Mouse (Mus musculus): ENCODE results near the gene Gpatch8. TPM values are rescaled to one million over a fixed set of nuclear protein-coding genes. Genes with fewer than 3 reads are reported as not detected.

Gene Gpatch8
- polyA plus RNA-seq, 1 experiment from 2014 or later = 32.6 TPM

- ATAC-seq = peak; percentile 89
- under 1% methylated on average over 40 of the region's 40 CpGs for WGBS
- peak; percentile 86 for DNase-seq (ENCODE audit: low spot score)
Measured at GRCm38 (mm10) chr11:102455740-102456396, 100.3 kb downstream of the Gpatch8 start.

GRCm38 (mm10) chr11:102453131-102453530 is 103.1 kb downstream of the Gpatch8 start:
- no peak overlapping the region for H3K4me2 ChIP-seq (ENCODE audit: low read length)
- no peaks in the 10 kb centered on the region for H3K36me3 ChIP-seq (ENCODE audit: control insufficient read depth, insufficient read depth, low read length)
- H3K9ac ChIP-seq (ENCODE audit: low read length) = no peak overlapping the region
- no peak for ATAC-seq
- H3K4me1 ChIP-seq (ENCODE audit: control insufficient read depth, insufficient read depth, low read length) = peaks cover 8% of the 10 kb centered on the region
- no peak for DNase-seq (ENCODE audit: low spot score)
- H3K4me3 ChIP-seq (ENCODE audit: low read depth, low read length) = no peak overlapping the region
- H3K9me3 ChIP-seq (replicated peaks; ENCODE audit: control insufficient read depth, low read length) = no peaks in the 10 kb centered on the region
- peaks cover 8% of the 10 kb centered on the region; the same call in 1 of the 2 replicates for H3K27me3 ChIP-seq (replicated peaks; ENCODE audit: control insufficient read depth, insufficient read depth, low read length)
- H3K27ac ChIP-seq (ENCODE audit: low read depth, low read length) = no peak overlapping the region
- WGBS = 21% methylated on average over 10 of the region's 10 CpGs

More at GRCm38 (mm10) chr11:102455740-102456396, 100.3 kb downstream of the Gpatch8 start:
- peak overlapping the region; percentile 51 for H3K9ac ChIP-seq (ENCODE audit: low read length)
- peak overlapping the region; percentile 45 for H3K4me3 ChIP-seq (ENCODE audit: low read depth, low read length)
- H3K36me3 ChIP-seq (ENCODE audit: control insufficient read depth, insufficient read depth, low read length) = no peaks in the 10 kb centered on the region
- peaks cover 8% of the 10 kb centered on the region for H3K4me1 ChIP-seq (ENCODE audit: control insufficient read depth, insufficient read depth, low read length)
- no peaks in the 10 kb centered on the region for H3K9me3 ChIP-seq (replicated peaks; ENCODE audit: control insufficient read depth, low read length)
- H3K27ac ChIP-seq (ENCODE audit: low read depth, low read length) = no peak overlapping the region
- peak overlapping the region; percentile 80 for H3K4me2 ChIP-seq (ENCODE audit: low read length)
- H3K27me3 ChIP-seq (replicated peaks; ENCODE audit: control insufficient read depth, insufficient read depth, low read length) = peaks cover 6% of the 10 kb centered on the region; the same call in 1 of the 2 replicates

GRCm38 (mm10) chr11:102449043-102450008 is 106.9 kb downstream of the Gpatch8 start:
- H3K27me3 ChIP-seq (replicated peaks; ENCODE audit: control insufficient read depth, insufficient read depth, low read length) = 0 out of 2 replicates have a peak, but pooled peaks cover 5% of the 10 kb centered on the region
- no peak overlapping the region for H3K27ac ChIP-seq (ENCODE audit: low read depth, low read length)
- DNase-seq (ENCODE audit: low spot score) (no peak), ATAC-seq (no peak)
- 43% methylated on average over 17 of the region's 17 CpGs for WGBS
- H3K4me3 ChIP-seq (ENCODE audit: low read depth, low read length) = no peak overlapping the region
- H3K36me3 ChIP-seq (ENCODE audit: control insufficient read depth, insufficient read depth, low read length) = peaks cover under 1% of the 10 kb centered on the region; the same call in 1 of the 2 replicates
- no peaks in the 10 kb centered on the region for H3K9me3 ChIP-seq (replicated peaks; ENCODE audit: control insufficient read depth, low read length)
- H3K4me1 ChIP-seq (ENCODE audit: control insufficient read depth, insufficient read depth, low read length) = peaks cover 23% of the 10 kb centered on the region
- no peak overlapping the region for H3K9ac ChIP-seq (ENCODE audit: low read length)
- no peak overlapping the region for H3K4me2 ChIP-seq (ENCODE audit: low read length)

GRCm38 (mm10) chr11:102448327-102448726 is 107.9 kb downstream of the Gpatch8 start:
- WGBS = 12% methylated on average over 8 of the region's 8 CpGs
- peaks cover 10% of the 10 kb centered on the region; the same call in 1 of the 2 replicates for H3K36me3 ChIP-seq (ENCODE audit: control insufficient read depth, insufficient read depth, low read length)
- DNase-seq (ENCODE audit: low spot score) (no peak), ATAC-seq (no peak)
- no peak overlapping the region for H3K27ac ChIP-seq (ENCODE audit: low read depth, low read length)
- no peak overlapping the region for H3K4me3 ChIP-seq (ENCODE audit: low read depth, low read length)
- peaks cover 28% of the 10 kb centered on the region for H3K4me1 ChIP-seq (ENCODE audit: control insufficient read depth, insufficient read depth, low read length)
- H3K9ac ChIP-seq (ENCODE audit: low read length) = no peak overlapping the region
- H3K27me3 ChIP-seq (replicated peaks; ENCODE audit: control insufficient read depth, insufficient read depth, low read length) = 0 out of 2 replicates have a peak, but pooled peaks cover 5% of the 10 kb centered on the region
- H3K4me2 ChIP-seq (ENCODE audit: low read length) = peak overlapping the region; percentile 95; the same call in 1 of the 2 replicates
- no peaks in the 10 kb centered on the region for H3K9me3 ChIP-seq (replicated peaks; ENCODE audit: control insufficient read depth, low read length)

- Histone ChIP-seq H3K9me3 (replicated peaks; ENCODE audit: control insufficient read depth, low read length) (no peaks in the 10 kb centered on the region), H3K4me2 (ENCODE audit: low read length) (peak within 1 kb of the TSS; percentile 95), H3K4me3 (ENCODE audit: low read depth, low read length) (peak within 1 kb of the TSS; percentile 98), H3K27me3 (replicated peaks; ENCODE audit: control insufficient read depth, insufficient read depth, low read length) (0 out of 2 replicates have a peak, but pooled peaks cover 5% of the 10 kb centered on the region), H3K9ac (ENCODE audit: low read length) (peak within 1 kb of the TSS; percentile 100), H3K4me1 (ENCODE audit: control insufficient read depth, insufficient read depth, low read length) (peaks cover 28% of the 10 kb centered on the region), H3K36me3 (ENCODE audit: control insufficient read depth, insufficient read depth, low read length) (peaks cover 17% of the 10 kb centered on the region), H3K27ac (ENCODE audit: low read depth, low read length) (peak within 1 kb of the TSS; percentile 97)
- WGBS = under 1% methylated on average over 40 of the region's 40 CpGs
- ATAC-seq (peak; percentile 84), DNase-seq (ENCODE audit: low spot score) (peak; percentile 86)
Measured at GRCm38 (mm10) chr11:102447497-102447896, 108.7 kb downstream of the Gpatch8 start, which contains the start of gene Fam171a2. TSS of gene Fam171a2 (minus strand) at chr11:102447682.

- Histone ChIP-seq H3K36me3 (ENCODE audit: control insufficient read depth, insufficient read depth, low read length) (peaks cover 24% of the 10 kb centered on the region), H3K4me2 (ENCODE audit: low read length) (peak overlapping the region; percentile 95), H3K27me3 (replicated peaks; ENCODE audit: control insufficient read depth, insufficient read depth, low read length) (0 out of 2 replicates have a peak, but pooled peaks cover 3% of the 10 kb centered on the region), H3K9ac (ENCODE audit: low read length) (peak overlapping the region; percentile 100), H3K4me1 (ENCODE audit: control insufficient read depth, insufficient read depth, low read length) (peaks cover 28% of the 10 kb centered on the region), H3K4me3 (ENCODE audit: low read depth, low read length) (peak overlapping the region; percentile 98), H3K9me3 (replicated peaks; ENCODE audit: control insufficient read depth, low read length) (no peaks in the 10 kb centered on the region), H3K27ac (ENCODE audit: low read depth, low read length) (peak overlapping the region; percentile 97)
- peak; percentile 64 for ATAC-seq
- under 1% methylated on average over 49 of the region's 49 CpGs for WGBS
- peak; percentile 69 for DNase-seq (ENCODE audit: low spot score)
Measured at GRCm38 (mm10) chr11:102446581-102447461, 109.4 kb downstream of the Gpatch8 start.

GRCm38 (mm10) chr11:102445891-102446361 is 110.3 kb downstream of the Gpatch8 start:
- ATAC-seq (peak; percentile 35), DNase-seq (ENCODE audit: low spot score) (peak; percentile 94)
- Histone ChIP-seq H3K4me3 (ENCODE audit: low read depth, low read length) (peak overlapping the region; percentile 98), H3K4me2 (ENCODE audit: low read length) (peak overlapping the region; percentile 95), H3K4me1 (ENCODE audit: control insufficient read depth, insufficient read depth, low read length) (peaks cover 28% of the 10 kb centered on the region), H3K9ac (ENCODE audit: low read length) (peak overlapping the region; percentile 100), H3K9me3 (replicated peaks; ENCODE audit: control insufficient read depth, low read length) (no peaks in the 10 kb centered on the region), H3K27ac (ENCODE audit: low read depth, low read length) (peak overlapping the region; percentile 97), H3K27me3 (replicated peaks; ENCODE audit: control insufficient read depth, insufficient read depth, low read length) (0 out of 2 replicates have a peak, but pooled peaks cover 3% of the 10 kb centered on the region), H3K36me3 (ENCODE audit: control insufficient read depth, insufficient read depth, low read length) (peaks cover 28% of the 10 kb centered on the region)
- WGBS = 5% methylated on average over 7 of the region's 7 CpGs

All from forebrain, embryonic 14.5 days (tissue).